Mouse (Mus musculus): ENCODE measurements at regions not wholly inside any gene's neighbourhood (a gene's known extent, or its start where the extent isn't known, plus 50 kb on each side); places are given as distances from the start of the nearest gene placed in this dataset.

DNA sequence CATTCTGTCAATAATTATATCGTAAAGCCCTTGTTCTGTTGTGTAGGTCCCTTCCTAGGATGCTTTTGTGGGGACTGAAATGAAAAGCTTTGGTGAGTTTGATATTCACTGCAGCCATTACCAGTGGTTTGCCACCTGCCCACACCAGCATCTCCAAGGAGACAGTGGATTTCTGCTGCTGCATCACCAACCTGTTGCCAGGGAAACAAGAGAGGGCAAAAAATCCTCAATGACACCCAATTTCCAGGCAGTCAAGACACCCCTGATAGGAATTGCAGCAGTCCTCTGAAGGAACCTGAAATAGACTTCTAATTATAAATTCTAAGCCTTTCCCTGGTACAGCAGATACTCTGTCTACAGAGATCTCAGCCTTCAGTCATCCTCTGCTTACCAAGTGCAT lies 56.1 kb upstream of the Gap43 start:
- Histone ChIP-seq H3K4me2 (replicated peaks; ENCODE audit: low read depth, low read length) (no peak overlapping the region), H3K27ac (ENCODE audit: low read length) (no peak overlapping the region), H3K4me3 (ENCODE audit: low read depth, low read length) (no peak overlapping the region), H3K9me3 (ENCODE audit: low read length) (no peaks in the 10 kb centered on the region), H3K4me1 (ENCODE audit: insufficient read depth, low read depth, low read length) (no peaks in the 10 kb centered on the region), H3K9ac (replicated peaks; ENCODE audit: low read depth) (no peak overlapping the region), H3K27me3 (replicated peaks; ENCODE audit: insufficient read depth, low read length) (no peaks in the 10 kb centered on the region), H3K36me3 (ENCODE audit: insufficient read depth, low read length) (no peaks in the 10 kb centered on the region)
- TF ChIP-seq CTCF (IDR thresholded peaks at IDR 0.05) (no peak), EP300 (IDR thresholded peaks at IDR 0.05) (no peak)
- DNase-seq (ENCODE audit: low spot score) = no peak
- 100% methylated on average over 1 of the region's 1 CpGs for WGBS
- ATAC-seq = no peak
